Comparison of ENCODE assay signal across 12 mouse cellular contexts in genomic region chr11:76364038-76364437, GRCm38 (mm10). TPM values are rescaled to one million over a fixed set of nuclear protein-coding genes. Genes with fewer than 3 reads are reported as not detected.
A peak's percentile ranks its signal among the peaks of the same experiment; 100 is the strongest.
DNase-seq lines count a peak whose midpoint lies in the region; ATAC-seq and TF ChIP-seq lines count a peak whose summit lies in the region.
"Had no signal": no experiment of that assay in that cellular context is flagged by ENCODE, and none has a peak within 500 bp of the region (broad histone marks: within the 10 kb centered on the region; RNA-seq: fewer than 3 reads in every experiment).

No protein-coding gene starts in this region.

- H3K36me3 ChIP-seq in heart, embryonic 14.5 days (ENCODE audit: control insufficient read depth, insufficient read depth, low read length), result 0 out of 2 replicates have a peak, but pooled peaks cover 4% of the 10 kb centered on the region
- no peaks in the 10 kb centered on the region for H3K36me3 ChIP-seq in lung, embryonic 16.5 days (ENCODE audit: control insufficient read depth, insufficient read depth, low read length)
- H3K36me3 ChIP-seq in lung, postnatal 0 days (ENCODE audit: insufficient read depth, low read length), result no peaks in the 10 kb centered on the region
- H3K36me3 ChIP-seq in limb, embryonic 15.5 days, result no peaks in the 10 kb centered on the region; the same call in 1 of the 2 replicates
- H3K36me3 ChIP-seq in stomach, postnatal 0 days (ENCODE audit: control insufficient read depth, insufficient read depth, low read length), result no peaks in the 10 kb centered on the region

- H3K4me3 ChIP-seq in heart, embryonic 14.5 days (ENCODE audit: control insufficient read depth in 1 of 2, insufficient read depth in 1 of 2, low read depth in 1 of 2, low read length in 2 of 2), result no peak overlapping the region
- H3K4me3 ChIP-seq in lung, embryonic 16.5 days (ENCODE audit: low read length), result no peak overlapping the region
- no peak overlapping the region for H3K4me3 ChIP-seq in lung, postnatal 0 days (ENCODE audit: low read depth, low read length)
- no peak overlapping the region for H3K4me3 ChIP-seq in limb, embryonic 15.5 days
- no peak overlapping the region for H3K4me3 ChIP-seq in stomach, postnatal 0 days (ENCODE audit: low read depth, low read length)

- H3K27ac ChIP-seq in heart, embryonic 14.5 days (replicated peaks in 1 of 2; ENCODE audit: control insufficient read depth in 1 of 2, insufficient read depth in 1 of 2, low read depth in 2 of 2, low read length in 2 of 2), result peak overlapping the region; percentile 21 to 53; a peak in 3 of 4 replicates
- no peak overlapping the region for H3K27ac ChIP-seq in lung, embryonic 16.5 days (ENCODE audit: low read length)
- no peak overlapping the region for H3K27ac ChIP-seq in lung, postnatal 0 days (ENCODE audit: low read length)
- peak overlapping the region; percentile 33; the same call in 1 of the 2 replicates for H3K27ac ChIP-seq in limb, embryonic 15.5 days
- H3K27ac ChIP-seq in stomach, postnatal 0 days (replicated peaks), result peak overlapping the region; percentile 56; the same call in 1 of the 2 replicates

- ATAC-seq in heart, embryonic 14.5 days (ENCODE audit: insufficient number of reproducible peaks, insufficient read depth, low FRiP score, low read depth), result no peak
- no peak for ATAC-seq in lung, embryonic 16.5 days (ENCODE audit: low read depth)
- ATAC-seq in lung, postnatal 0 days, result no peak
- ATAC-seq in limb, embryonic 15.5 days (ENCODE audit: insufficient number of reproducible peaks, low FRiP score, low TSS enrichment, low read depth), result no peak
- no peak; the same call in 1 of the 2 replicates for ATAC-seq in stomach, postnatal 0 days (ENCODE audit: low FRiP score, low TSS enrichment)
- ATAC-seq in frontal cortex, adult (ENCODE audit: low TSS enrichment), result no peak
- ATAC-seq: activated CD4-positive, CD25-positive, alpha-beta regulatory T cell, adult 4 months had no signal

- H3K4me1 ChIP-seq in heart, embryonic 14.5 days (ENCODE audit: control insufficient read depth in 2 of 2, insufficient read depth in 2 of 2, low read length in 2 of 2), result peaks cover 14 to 35% of the 10 kb centered on the region in 2 experiments
- peaks cover 23% of the 10 kb centered on the region for H3K4me1 ChIP-seq in lung, embryonic 16.5 days (replicated peaks; ENCODE audit: control insufficient read depth, insufficient read depth, low read length)
- H3K4me1 ChIP-seq in lung, postnatal 0 days (ENCODE audit: insufficient read depth, low read depth, low read length), result no peaks in the 10 kb centered on the region
- H3K4me1 ChIP-seq in limb, embryonic 15.5 days, result peaks cover 40% of the 10 kb centered on the region
- H3K4me1 ChIP-seq in stomach, postnatal 0 days (replicated peaks; ENCODE audit: control insufficient read depth, insufficient read depth), result no peaks in the 10 kb centered on the region; the same call in 1 of the 2 replicates

- H3K9ac ChIP-seq in heart, embryonic 14.5 days (ENCODE audit: low read length), result peak overlapping the region; percentile 21; the same call in 1 of the 2 replicates
- H3K9ac ChIP-seq in lung, embryonic 16.5 days (ENCODE audit: low read length), result 0 out of 2 replicates have a peak overlapping the region, but pooled peaks have one; percentile 6
- H3K9ac ChIP-seq in lung, postnatal 0 days (replicated peaks; ENCODE audit: low read depth), result no peak overlapping the region
- no peak overlapping the region for H3K9ac ChIP-seq in limb, embryonic 15.5 days
- H3K9ac ChIP-seq in stomach, postnatal 0 days (ENCODE audit: low read length), result 0 out of 2 replicates have a peak overlapping the region, but pooled peaks have one; percentile 13

- no peak for DNase-seq in heart, postnatal 14 days
- DNase-seq in lung, postnatal 0 days (ENCODE audit: low spot score), result no peak
- DNase-seq in stomach, postnatal 0 days (ENCODE audit: low spot score), result no peak
- DNase-seq in spleen, adult 12 weeks (ENCODE audit: low spot score), result no peak
- DNase-seq: lung, postnatal 10 days; spleen, adult 18-20 months; thymus, postnatal 36 days had no signal

- TF ChIP-seq CTCF in lung, postnatal 0 days (IDR thresholded peaks at IDR 0.05), result no peak
- no peak for TF ChIP-seq CTCF in stomach, postnatal 0 days (IDR thresholded peaks at IDR 0.05; ENCODE audit: low read depth)

- H3K27me3 ChIP-seq in heart, embryonic 14.5 days (ENCODE audit: control insufficient read depth, insufficient read depth, low read length), result no peaks in the 10 kb centered on the region
- H3K27me3 ChIP-seq in lung, embryonic 16.5 days (ENCODE audit: control insufficient read depth, insufficient read depth, low read depth, low read length), result no peaks in the 10 kb centered on the region
- H3K27me3 ChIP-seq in lung, postnatal 0 days (replicated peaks; ENCODE audit: insufficient read depth, low read length), result no peaks in the 10 kb centered on the region
- H3K27me3 ChIP-seq in limb, embryonic 15.5 days, result no peaks in the 10 kb centered on the region
- H3K27me3 ChIP-seq in stomach, postnatal 0 days (ENCODE audit: control insufficient read depth, insufficient read depth, low read length), result no peaks in the 10 kb centered on the region

- WGBS in heart, embryonic 14.5 days, result 74% methylated on average over 5 of the region's 5 CpGs
- WGBS in lung, embryonic 16.5 days, result 69% methylated on average over 5 of the region's 5 CpGs
- WGBS in lung, postnatal 0 days, result 71% methylated on average over 5 of the region's 5 CpGs
- 77% methylated on average over 5 of the region's 5 CpGs for WGBS in limb, embryonic 15.5 days
- WGBS in stomach, postnatal 0 days, result 80% methylated on average over 5 of the region's 5 CpGs

- TF ChIP-seq EP300 in lung, postnatal 0 days (IDR thresholded peaks at IDR 0.05), result no peak
- no peak for TF ChIP-seq EP300 in stomach, postnatal 0 days (optimal IDR thresholded peaks at IDR 0.05)

- intact Hi-C loops in heart, postnatal 14 days (cut with DNase I), result loop anchor here (5.0 kb wide), 1 partner anchor 52 kb away; no protein-coding TSS in a partner anchor

- H3K4me2 ChIP-seq in heart, embryonic 14.5 days (ENCODE audit: low read length), result peak overlapping the region; percentile 2
- no peak overlapping the region for H3K4me2 ChIP-seq in lung, embryonic 16.5 days (ENCODE audit: low read depth, low read length)
- no peak overlapping the region for H3K4me2 ChIP-seq in lung, postnatal 0 days (replicated peaks; ENCODE audit: low read depth, low read length)
- no peak overlapping the region for H3K4me2 ChIP-seq in limb, embryonic 15.5 days
- H3K4me2 ChIP-seq in stomach, postnatal 0 days (replicated peaks; ENCODE audit: low read depth), result no peak overlapping the region

- H3K9me3 ChIP-seq in heart, embryonic 14.5 days (ENCODE audit: control insufficient read depth, low read length), result no peaks in the 10 kb centered on the region
- no peaks in the 10 kb centered on the region for H3K9me3 ChIP-seq in lung, embryonic 16.5 days (ENCODE audit: control insufficient read depth, low read length)
- no peaks in the 10 kb centered on the region for H3K9me3 ChIP-seq in lung, postnatal 0 days (ENCODE audit: low read length)
- H3K9me3 ChIP-seq in limb, embryonic 15.5 days, result no peaks in the 10 kb centered on the region
- H3K9me3 ChIP-seq in stomach, postnatal 0 days (ENCODE audit: control insufficient read depth, low read length), result no peaks in the 10 kb centered on the region

RNA-seq across cellular contexts. Expression of gene Nxn, which starts 34.9 kb away (rescaled TPM):
- polyA plus RNA-seq in heart, embryonic 14.5 days (2014; fragmentation: Nextera tagmentation; extraction: Ambion mirVana), result 23.7 and 26.8 TPM in 2 replicates
- 10 to 100 TPM; 15.5 to 17.4 TPM for total RNA-seq in heart, postnatal 14 days (2021)
- polyA plus RNA-seq in lung, embryonic 16.5 days (2015; fragmentation: Nextera tagmentation; extraction: Ambion mirVana), result 18.7 and 19.4 TPM in 2 replicates
- polyA plus RNA-seq in lung, postnatal 0 days (2015; fragmentation: Nextera tagmentation; extraction: Ambion mirVana), result 11.7 and 11.9 TPM in 2 replicates
- 48.1 and 60.8 TPM in 2 replicates for polyA plus RNA-seq in limb, embryonic 15.5 days (2015; fragmentation: Nextera tagmentation; extraction: Ambion mirVana)
- polyA plus RNA-seq in stomach, postnatal 0 days (2015; fragmentation: Nextera tagmentation; extraction: Ambion mirVana), result 22.4 and 24.0 TPM in 2 replicates

RNA-seq across cellular contexts. Expression of gene Timm22, which starts 42.7 kb away (rescaled TPM):
- 93.4 and 96.2 TPM in 2 replicates for polyA plus RNA-seq in heart, embryonic 14.5 days (2014; fragmentation: Nextera tagmentation; extraction: Ambion mirVana)
- total RNA-seq in heart, postnatal 14 days (2021), result 10 to 100 TPM; 41.3 to 46.9 TPM
- polyA plus RNA-seq in lung, embryonic 16.5 days (2015; fragmentation: Nextera tagmentation; extraction: Ambion mirVana), result 97.3 and 98.8 TPM in 2 replicates
- polyA plus RNA-seq in lung, postnatal 0 days (2015; fragmentation: Nextera tagmentation; extraction: Ambion mirVana), result 64.4 and 81.7 TPM in 2 replicates
- polyA plus RNA-seq in limb, embryonic 15.5 days (2015; fragmentation: Nextera tagmentation; extraction: Ambion mirVana), result 101 and 107 TPM in 2 replicates
- 75.7 and 82.1 TPM in 2 replicates for polyA plus RNA-seq in stomach, postnatal 0 days (2015; fragmentation: Nextera tagmentation; extraction: Ambion mirVana)

Comparison
In these comparisons a context has a peak if more than half of its experiments do, and no peak if none do; other contexts are left out.
1. H3K9ac ChIP-seq: peak in heart, embryonic 14.5 days (single experiment), lung, embryonic 16.5 days (single experiment) and stomach, postnatal 0 days (single experiment); none in lung, postnatal 0 days (single experiment) and limb, embryonic 15.5 days (single experiment).
2. H3K27ac ChIP-seq: peak in heart, embryonic 14.5 days (2 of 2), limb, embryonic 15.5 days (single experiment) and stomach, postnatal 0 days (single experiment); none in lung, embryonic 16.5 days (single experiment) and lung, postnatal 0 days (single experiment).